Mouse (Mus musculus): ENCODE data around the gene Rusc2. TPM values are rescaled to one million over a fixed set of nuclear protein-coding genes. Genes with fewer than 3 reads are reported as not detected.

Rusc2 gene
- polyA plus RNA-seq, 1 experiment from 2014 or later: 45.2 TPM

GRCm38 (mm10) chr4:43367295-43367694 lies 14.5 kb upstream of the Rusc2 start:
- no peak overlapping the region for H3K27ac ChIP-seq (replicated peaks)
- no peak overlapping the region for H3K4me2 ChIP-seq (replicated peaks)
- H3K27me3 ChIP-seq: no peaks in the 10 kb centered on the region
- H3K9ac ChIP-seq (replicated peaks): no peak overlapping the region
- no peaks in the 10 kb centered on the region for H3K4me1 ChIP-seq
- no peaks in the 10 kb centered on the region for H3K9me3 ChIP-seq
- 86% methylated on average over 5 of the region's 5 CpGs for WGBS
- H3K4me3 ChIP-seq: no peak overlapping the region
- H3K36me3 ChIP-seq: no peaks in the 10 kb centered on the region
- no peak for ATAC-seq (ENCODE audit: low FRiP score, low read depth)

DNA sequence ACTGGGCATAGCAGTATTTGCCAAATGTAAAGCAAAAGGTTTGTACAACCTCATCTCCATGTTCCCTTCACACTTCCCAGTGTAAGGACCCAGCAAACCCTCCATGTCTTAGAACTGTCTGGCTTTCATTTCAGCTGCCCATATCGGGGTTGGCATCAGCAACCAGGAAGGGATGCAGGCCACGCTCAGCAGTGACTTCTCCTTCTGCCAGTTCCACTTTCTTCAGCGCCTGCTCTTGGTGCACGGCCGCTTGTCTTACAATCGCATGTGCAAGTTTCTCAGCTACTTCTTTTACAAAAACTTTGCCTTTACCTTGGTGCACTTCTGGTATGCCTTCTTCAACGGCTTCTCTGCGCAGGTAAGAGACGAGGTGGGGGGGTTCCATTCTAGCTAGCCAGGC lies 14.0 kb upstream of the Rusc2 start:
- H3K27ac ChIP-seq (replicated peaks): no peak overlapping the region
- no peaks in the 10 kb centered on the region for H3K36me3 ChIP-seq
- no peak overlapping the region for H3K4me3 ChIP-seq
- H3K9me3 ChIP-seq: no peaks in the 10 kb centered on the region
- H3K9ac ChIP-seq (replicated peaks): no peak overlapping the region
- WGBS: 96% methylated on average over 9 of the region's 9 CpGs
- ATAC-seq (ENCODE audit: low FRiP score, low read depth): no peak
- no peaks in the 10 kb centered on the region for H3K27me3 ChIP-seq
- H3K4me2 ChIP-seq (replicated peaks): no peak overlapping the region
- H3K4me1 ChIP-seq: no peaks in the 10 kb centered on the region

- Histone ChIP-seq H3K4me1 (no peaks in the 10 kb centered on the region), H3K36me3 (no peaks in the 10 kb centered on the region), H3K4me2 (replicated peaks) (no peak overlapping the region), H3K9me3 (no peaks in the 10 kb centered on the region), H3K9ac (replicated peaks) (no peak overlapping the region), H3K27ac (replicated peaks) (no peak overlapping the region), H3K4me3 (no peak overlapping the region), H3K27me3 (no peaks in the 10 kb centered on the region)
- ATAC-seq (ENCODE audit: low FRiP score, low read depth): no peak
- WGBS: 76% methylated on average over 11 of the region's 11 CpGs
Observed at GRCm38 (mm10) chr4:43371406-43371805, 10.4 kb upstream of the Rusc2 start.

GRCm38 (mm10) chr4:43372155-43372554 lies 9.6 kb upstream of the Rusc2 start:
- no peaks in the 10 kb centered on the region for H3K4me1 ChIP-seq
- H3K27me3 ChIP-seq: no peaks in the 10 kb centered on the region
- no peak overlapping the region for H3K4me3 ChIP-seq
- WGBS: 64% methylated on average over 4 of the region's 4 CpGs
- no peaks in the 10 kb centered on the region for H3K9me3 ChIP-seq
- no peak overlapping the region for H3K27ac ChIP-seq (replicated peaks)
- no peak for ATAC-seq (ENCODE audit: low FRiP score, low read depth)
- no peak overlapping the region for H3K9ac ChIP-seq (replicated peaks)
- H3K4me2 ChIP-seq (replicated peaks): no peak overlapping the region
- H3K36me3 ChIP-seq: no peaks in the 10 kb centered on the region

DNA sequence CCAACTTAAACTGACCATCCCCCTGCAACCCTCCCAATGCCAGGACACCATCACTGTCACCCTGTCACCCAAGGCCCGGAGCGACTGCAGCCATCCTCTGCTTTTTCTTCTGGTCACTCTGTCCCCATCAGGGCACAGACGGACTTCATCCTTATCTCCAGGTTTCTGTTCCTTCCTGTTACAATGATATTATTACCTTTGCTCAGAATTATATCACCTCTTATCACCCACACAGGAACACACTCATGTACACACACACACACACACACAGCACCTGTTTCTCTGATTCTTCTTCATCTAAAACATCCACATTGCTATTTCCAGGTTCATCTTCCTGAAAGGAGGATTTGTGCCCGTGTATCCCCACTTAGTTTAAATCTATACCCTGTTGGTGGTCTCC lies 7.5 kb upstream of the Rusc2 start:
- no peak overlapping the region for H3K4me3 ChIP-seq
- H3K27me3 ChIP-seq: no peaks in the 10 kb centered on the region
- H3K27ac ChIP-seq (replicated peaks): no peak overlapping the region
- H3K9ac ChIP-seq (replicated peaks): no peak overlapping the region
- no peak overlapping the region for H3K4me2 ChIP-seq (replicated peaks)
- no peaks in the 10 kb centered on the region for H3K9me3 ChIP-seq
- no peaks in the 10 kb centered on the region for H3K36me3 ChIP-seq
- 86% methylated on average over 4 of the region's 4 CpGs for WGBS
- ATAC-seq (ENCODE audit: low FRiP score, low read depth): no peak
- no peaks in the 10 kb centered on the region for H3K4me1 ChIP-seq

DNA sequence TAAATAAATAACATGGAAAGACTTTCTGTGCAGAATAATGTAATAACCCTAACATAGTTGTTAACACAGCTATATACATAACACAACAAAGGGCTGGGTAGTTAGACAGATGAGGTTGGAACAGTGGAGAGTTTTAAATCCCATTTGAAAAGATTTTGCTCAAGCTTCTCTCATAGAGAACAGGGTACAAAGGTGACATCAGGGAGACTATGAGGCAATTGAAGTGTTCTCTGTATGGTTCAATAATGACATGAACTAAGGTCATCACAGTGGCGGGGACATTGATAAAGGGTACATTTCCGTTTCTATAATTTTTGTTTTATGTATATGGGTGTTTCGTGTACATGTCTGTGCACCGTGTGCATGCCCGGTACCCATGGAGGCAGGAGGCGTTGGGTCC lies 2.2 kb upstream of the Rusc2 start:
- H3K4me1 ChIP-seq: peaks cover 17% of the 10 kb centered on the region

DNA sequence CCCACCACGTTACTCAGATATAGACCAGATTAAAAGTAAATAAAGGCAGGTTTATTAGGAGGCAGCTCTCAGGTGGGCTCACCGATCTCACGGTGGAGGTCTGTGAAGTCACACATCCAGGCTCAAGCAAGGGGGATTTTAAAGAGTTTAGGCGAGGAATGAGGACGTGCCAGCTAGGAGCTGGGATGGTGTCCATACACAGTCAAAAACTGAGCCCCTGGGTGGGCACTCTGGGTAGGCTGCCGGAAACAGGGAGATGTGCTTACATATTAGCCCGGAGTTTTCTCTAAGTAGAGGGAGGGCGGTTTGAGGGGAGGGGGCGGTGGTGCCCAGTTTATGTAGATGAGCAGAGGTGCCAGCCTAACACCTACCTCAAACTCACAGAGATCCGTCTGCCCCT lies 828 bp upstream of the Rusc2 start:
- Histone ChIP-seq H3K27me3 (peaks cover 11% of the 10 kb centered on the region), H3K27ac (replicated peaks) (no peak overlapping the region)
- ATAC-seq (ENCODE audit: low FRiP score, low read depth): peak; percentile 7; the same call in 1 of the 2 replicates

More for the DNA sequence above, 2.2 kb upstream of the Rusc2 start:
- Histone ChIP-seq H3K9ac (replicated peaks) (no peak overlapping the region), H3K9me3 (no peaks in the 10 kb centered on the region), H3K4me2 (replicated peaks) (no peak overlapping the region), H3K36me3 (no peaks in the 10 kb centered on the region), H3K27me3 (peaks cover 11% of the 10 kb centered on the region), H3K27ac (replicated peaks) (no peak overlapping the region), H3K4me3 (no peak overlapping the region)
- 89% methylated on average over 6 of the region's 6 CpGs for WGBS
- ATAC-seq (ENCODE audit: low FRiP score, low read depth): no peak

GRCm38 (mm10) chr4:43382155-43383020 lies 609 bp downstream of the Rusc2 start:
- Histone ChIP-seq H3K4me3 (peak overlapping the region; percentile 63), H3K9ac (replicated peaks) (peak overlapping the region; percentile 75), H3K27me3 (peaks cover 11% of the 10 kb centered on the region), H3K4me1 (peaks cover 17% of the 10 kb centered on the region), H3K36me3 (no peaks in the 10 kb centered on the region), H3K9me3 (no peaks in the 10 kb centered on the region), H3K27ac (replicated peaks) (peak overlapping the region; percentile 27), H3K4me2 (replicated peaks) (peak overlapping the region; percentile 78)
- WGBS: 6% methylated on average over 30 of the region's 33 CpGs
- ATAC-seq (ENCODE audit: low FRiP score, low read depth): peak; percentile 81; the same call in 1 of the 2 replicates

More for the DNA sequence above, 828 bp upstream of the Rusc2 start:
- H3K4me2 ChIP-seq (replicated peaks): peak overlapping the region; percentile 78
- H3K36me3 ChIP-seq: no peaks in the 10 kb centered on the region
- H3K9ac ChIP-seq (replicated peaks): 0 out of 2 replicates have a peak overlapping the region, but pooled peaks have one; percentile 20
- WGBS: 62% methylated on average over 10 of the region's 10 CpGs
- H3K4me3 ChIP-seq: peak overlapping the region; percentile 63
- H3K9me3 ChIP-seq: no peaks in the 10 kb centered on the region
- peaks cover 17% of the 10 kb centered on the region for H3K4me1 ChIP-seq

DNA sequence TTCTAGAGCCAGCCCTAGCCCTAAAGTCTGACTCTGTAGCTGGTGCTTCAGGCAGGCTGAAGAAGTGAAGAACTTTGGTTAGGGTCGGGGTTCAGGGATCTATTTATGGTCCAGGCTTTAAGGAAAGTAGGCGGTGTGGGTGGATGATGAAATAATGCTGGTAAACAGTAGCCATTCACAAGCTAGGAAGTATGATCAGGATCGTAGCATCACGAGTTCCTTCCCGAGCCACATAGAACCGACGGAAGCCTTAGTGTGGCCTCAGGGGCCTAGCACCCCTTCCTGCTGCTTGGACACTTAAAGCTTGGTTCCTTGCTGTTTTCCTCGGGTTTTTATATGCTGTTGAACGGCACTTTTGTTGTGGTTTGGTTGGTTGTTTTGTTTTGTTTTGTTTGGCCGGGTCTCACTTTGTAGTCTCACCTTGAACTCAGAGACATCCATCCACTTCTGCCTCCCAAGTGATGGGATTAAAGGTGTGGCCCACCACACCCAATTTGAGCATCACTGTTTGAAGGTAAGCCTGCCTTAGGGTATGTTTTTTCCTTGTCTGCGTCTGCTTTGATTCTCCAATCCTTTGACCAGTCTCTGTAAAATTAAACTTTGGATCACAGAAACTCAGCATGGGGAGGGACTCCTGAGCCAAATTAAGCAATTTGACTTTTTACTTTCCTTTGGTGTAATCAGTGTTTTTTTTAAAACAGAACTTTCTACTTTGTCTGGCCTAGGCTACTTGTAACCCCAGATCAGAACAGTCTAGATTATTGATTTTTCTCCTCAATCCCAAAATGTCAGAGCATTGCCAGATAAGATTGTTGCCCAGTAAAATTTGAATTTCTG lies 1.7 kb downstream of the Rusc2 start:
- Histone ChIP-seq H3K27me3 (peaks cover 11% of the 10 kb centered on the region), H3K36me3 (no peaks in the 10 kb centered on the region), H3K4me3 (no peak overlapping the region), H3K4me1 (peaks cover 17% of the 10 kb centered on the region), H3K9me3 (no peaks in the 10 kb centered on the region), H3K4me2 (replicated peaks) (peak overlapping the region; percentile 78; the same call in 1 of the 2 replicates), H3K9ac (replicated peaks) (no peak overlapping the region), H3K27ac (replicated peaks) (no peak overlapping the region)
- 82% methylated on average over 11 of the region's 11 CpGs for WGBS
- no peak for ATAC-seq (ENCODE audit: low FRiP score, low read depth)

DNA sequence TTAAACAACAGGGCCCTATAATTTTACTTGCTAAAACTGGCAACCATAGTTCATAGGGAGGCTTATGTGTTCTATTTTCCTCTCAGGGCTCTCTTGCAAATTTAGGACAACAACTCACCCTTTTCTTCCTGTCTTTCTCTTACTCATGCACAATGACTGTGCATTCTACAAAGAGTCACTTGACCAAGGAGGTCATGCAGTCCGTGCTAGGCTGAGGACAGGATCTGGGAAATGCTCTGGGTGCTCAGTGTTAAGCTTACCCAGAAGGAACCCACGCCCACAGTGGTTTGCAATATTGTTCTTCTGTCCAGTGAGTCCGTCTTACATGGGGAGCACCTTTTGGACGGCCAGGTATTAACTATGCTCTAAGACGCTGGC lies 2.3 kb downstream of the Rusc2 start:
- WGBS: 85% methylated on average over 5 of the region's 5 CpGs
- ATAC-seq (ENCODE audit: low FRiP score, low read depth): no peak
- no peak overlapping the region for H3K4me2 ChIP-seq (replicated peaks)
- no peaks in the 10 kb centered on the region for H3K9me3 ChIP-seq
- no peak overlapping the region for H3K9ac ChIP-seq (replicated peaks)
- no peak overlapping the region for H3K27ac ChIP-seq (replicated peaks)
- no peak overlapping the region for H3K4me3 ChIP-seq
- H3K27me3 ChIP-seq: peaks cover 11% of the 10 kb centered on the region
- no peaks in the 10 kb centered on the region for H3K36me3 ChIP-seq
- peaks cover 17% of the 10 kb centered on the region for H3K4me1 ChIP-seq

DNA sequence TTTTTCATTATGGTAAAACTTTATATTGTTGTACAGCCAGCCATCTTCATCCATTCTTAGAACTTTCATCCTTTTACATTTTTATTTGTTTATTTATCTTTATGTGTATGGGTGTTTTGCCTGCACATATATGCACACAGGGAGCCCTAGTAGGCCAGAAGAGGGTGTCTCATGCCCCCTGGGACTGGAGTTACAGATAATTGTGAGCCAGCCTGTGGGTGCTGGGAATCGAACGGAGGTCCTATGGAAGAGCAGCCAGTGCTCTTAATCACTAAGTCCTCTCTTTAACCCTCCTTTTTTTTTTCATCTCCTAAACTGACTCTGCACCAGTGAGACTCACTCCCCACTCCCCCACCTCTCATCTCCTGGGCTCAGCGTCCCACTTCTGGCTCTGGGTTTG lies 2.8 kb downstream of the Rusc2 start:
- Histone ChIP-seq H3K4me2 (replicated peaks) (no peak overlapping the region), H3K9me3 (no peaks in the 10 kb centered on the region), H3K36me3 (no peaks in the 10 kb centered on the region), H3K27me3 (peaks cover 11% of the 10 kb centered on the region), H3K9ac (replicated peaks) (no peak overlapping the region), H3K4me3 (no peak overlapping the region), H3K4me1 (peaks cover 17% of the 10 kb centered on the region), H3K27ac (replicated peaks) (no peak overlapping the region)
- no peak for ATAC-seq (ENCODE audit: low FRiP score, low read depth)
- WGBS: 94% methylated on average over 3 of the region's 3 CpGs

GRCm38 (mm10) chr4:43386932-43387331 lies 5.2 kb downstream of the Rusc2 start:
- Histone ChIP-seq H3K4me2 (replicated peaks) (no peak overlapping the region), H3K27ac (replicated peaks) (no peak overlapping the region), H3K9me3 (no peaks in the 10 kb centered on the region), H3K4me1 (peaks cover 11% of the 10 kb centered on the region), H3K4me3 (no peak overlapping the region), H3K9ac (replicated peaks) (no peak overlapping the region), H3K27me3 (no peaks in the 10 kb centered on the region), H3K36me3 (no peaks in the 10 kb centered on the region)
- ATAC-seq (ENCODE audit: low FRiP score, low read depth): no peak

All from midbrain, embryonic 12.5 days (tissue).